Mouse (Mus musculus): ENCODE measurements at regions not wholly inside any gene's neighbourhood (a gene's known extent, or its start where the extent isn't known, plus 50 kb on each side); places are given as distances from the start of the nearest gene placed in this dataset.

DNA sequence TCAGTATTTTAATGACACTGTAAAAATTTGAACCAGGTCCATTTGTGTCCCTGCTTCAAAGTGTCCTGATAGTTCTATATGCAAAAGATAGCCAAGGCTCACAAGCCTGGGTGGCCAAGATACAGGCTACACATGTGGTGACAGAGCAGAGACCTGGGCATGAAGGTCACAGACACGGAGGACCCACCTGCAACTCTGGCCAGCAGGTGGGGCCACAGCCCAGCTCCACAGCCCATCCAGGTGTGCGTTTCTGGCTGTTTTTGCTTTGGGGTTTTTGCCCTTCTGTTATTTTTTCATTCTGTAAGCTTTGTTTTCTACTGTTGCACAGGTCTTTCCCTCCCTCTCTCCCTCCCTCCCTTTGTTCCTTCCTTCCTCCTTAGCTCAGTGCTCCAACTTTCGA is 399.4 kb upstream of the Rora start:
- DNase-seq: peak; percentile 47 to 51

DNA sequence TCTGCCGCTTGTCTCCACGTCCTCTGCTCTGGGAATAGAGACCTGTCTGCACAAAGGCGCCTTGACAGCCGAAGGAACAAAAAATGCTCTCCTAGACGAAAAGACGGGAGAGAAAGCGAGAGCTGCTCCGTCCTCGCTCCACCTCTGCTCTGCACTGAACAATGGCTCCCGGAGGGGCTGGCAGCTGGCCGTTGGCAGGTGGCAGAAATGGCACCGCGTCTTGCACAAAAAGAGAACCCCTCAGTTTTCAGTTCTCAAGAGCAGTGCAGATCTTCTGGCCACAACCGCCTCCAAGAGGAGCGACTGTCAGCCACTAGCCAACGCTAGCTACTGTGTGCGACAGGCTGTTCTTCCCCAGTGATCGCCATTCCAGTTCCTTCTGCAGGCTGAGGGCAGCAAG is 385.0 kb upstream of the Rora start:
- no peak for DNase-seq

DNA sequence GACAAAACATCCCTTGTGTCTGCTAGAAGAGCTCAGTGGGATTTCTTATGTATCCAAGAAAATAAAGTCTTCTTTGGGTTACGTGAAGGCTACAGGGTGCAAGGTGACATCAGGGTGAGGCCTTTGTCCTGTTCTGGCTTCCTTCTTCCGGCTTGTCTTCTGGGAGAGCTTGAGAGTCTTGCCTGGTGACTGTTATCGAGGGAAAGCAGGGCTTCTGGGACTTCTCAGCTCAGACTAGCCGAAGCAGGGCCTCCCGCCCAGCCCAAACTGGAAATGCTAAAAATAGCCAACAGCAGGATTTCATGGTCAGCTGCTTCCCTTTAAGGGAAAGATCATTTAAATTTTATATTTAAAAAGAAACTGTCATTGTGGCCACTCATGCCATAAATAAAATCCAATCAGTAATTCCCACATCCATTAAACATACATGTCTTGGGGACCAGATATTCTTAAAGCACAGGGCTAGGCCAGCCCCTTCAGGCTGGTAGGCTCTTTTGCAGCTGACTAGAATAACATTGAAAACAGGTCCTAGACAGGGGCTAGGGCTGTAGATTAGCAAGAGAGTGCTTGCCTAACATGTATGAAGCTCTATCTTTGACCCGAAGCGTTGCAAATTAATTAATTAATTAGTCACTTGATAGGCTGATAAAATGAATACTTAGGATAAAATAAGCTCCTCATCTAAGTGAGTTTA is 351.2 kb upstream of the Rora start:
- DNase-seq: peak; percentile 55 to 68

DNA sequence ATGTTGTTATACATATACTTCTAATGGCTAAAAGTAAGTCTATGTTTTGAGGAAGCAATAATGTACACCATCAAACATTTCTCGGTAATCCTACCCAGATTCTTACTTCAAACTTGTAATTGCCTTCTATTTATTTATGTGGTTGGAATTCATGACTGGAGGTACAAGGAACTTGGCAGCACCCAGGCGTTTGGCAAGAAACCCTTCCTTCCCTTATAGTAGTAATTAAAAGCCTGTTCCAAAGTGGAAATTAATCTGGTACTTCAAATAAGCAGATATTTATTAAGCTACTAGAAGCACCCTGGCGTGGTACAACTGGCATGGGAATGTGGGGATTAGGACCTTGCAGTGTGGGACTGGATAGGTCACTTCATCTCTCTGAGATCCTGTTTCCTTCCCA is 322.9 kb upstream of the Rora start:
- no peak for DNase-seq

DNA sequence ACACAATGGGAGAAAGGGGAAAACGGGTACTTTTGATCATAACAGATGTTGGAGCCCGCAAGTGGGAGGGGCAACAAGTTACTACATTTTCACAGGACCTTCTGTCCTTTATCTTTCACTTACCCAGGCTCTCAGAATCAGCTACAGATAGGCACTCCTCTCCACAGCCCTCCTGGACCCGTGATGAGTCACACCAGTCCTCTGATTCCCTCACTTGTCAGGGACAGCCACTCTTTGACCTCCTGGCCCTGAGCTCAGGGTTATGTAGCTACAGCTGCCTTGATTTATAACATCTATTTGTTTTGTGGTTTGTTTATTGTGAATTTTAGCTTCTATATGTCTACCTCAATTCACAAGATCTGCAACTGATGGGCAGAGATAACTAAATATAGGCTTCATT is 312.7 kb upstream of the Rora start:
- DNase-seq: no peak

DNA sequence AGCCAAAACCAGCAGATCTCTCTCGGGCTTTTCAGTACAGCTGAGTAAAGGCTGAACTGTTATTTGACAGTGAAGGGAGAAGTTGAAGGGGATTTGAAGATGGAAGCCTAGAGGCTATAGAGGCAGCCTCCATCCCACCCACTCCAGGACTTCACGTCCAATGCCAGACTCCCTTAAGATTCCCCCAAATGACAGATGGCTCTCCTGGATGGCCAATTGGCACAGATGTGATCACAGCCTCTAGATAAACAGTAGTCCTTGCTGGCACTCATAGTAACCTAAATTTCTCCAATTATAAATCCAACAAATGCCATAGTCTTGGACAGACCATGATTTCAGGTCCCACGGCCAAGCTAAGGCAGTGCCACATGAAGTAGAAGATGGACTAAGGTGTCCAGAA is 312.1 kb upstream of the Rora start:
- no peak for DNase-seq

DNA sequence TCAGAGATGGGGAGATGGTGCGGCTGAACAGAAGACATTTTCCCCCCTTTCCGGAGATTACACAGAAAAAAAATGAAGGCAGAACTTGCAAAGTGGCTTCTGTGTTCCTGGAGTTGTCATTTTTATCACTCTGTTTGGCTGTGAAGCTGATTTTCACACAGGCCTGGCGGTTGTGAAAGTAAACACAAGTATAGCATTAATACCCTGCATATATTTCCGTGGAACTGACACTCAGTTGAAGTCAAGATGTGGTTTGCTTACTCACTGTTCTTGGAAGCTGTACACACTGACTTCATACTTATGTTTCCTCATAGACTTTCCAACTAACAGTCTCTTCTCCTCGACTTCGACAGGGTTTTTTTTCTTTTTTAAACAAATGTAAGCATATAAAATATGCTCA is 306.2 kb upstream of the Rora start:
- no peak for DNase-seq

DNA sequence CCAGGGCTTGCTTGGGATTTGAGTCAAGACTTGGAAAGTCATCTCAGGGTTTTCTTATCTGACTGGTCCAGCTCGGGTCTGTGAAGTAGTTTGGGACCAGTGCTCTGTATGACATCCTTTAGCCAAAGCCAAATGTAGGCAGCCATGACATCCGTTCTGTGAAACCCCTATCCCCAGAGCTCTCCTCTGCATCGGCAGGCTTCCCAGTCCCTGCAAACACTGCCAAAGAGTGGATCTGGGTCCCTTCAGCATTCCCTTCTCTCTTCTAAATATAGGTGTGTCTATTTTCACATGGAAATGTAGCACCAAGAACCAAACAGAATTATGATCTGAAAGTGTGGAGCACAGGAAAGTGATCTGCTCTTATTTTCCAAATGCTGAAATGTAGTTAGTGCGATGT is 302.1 kb upstream of the Rora start:
- no peak for DNase-seq

DNA sequence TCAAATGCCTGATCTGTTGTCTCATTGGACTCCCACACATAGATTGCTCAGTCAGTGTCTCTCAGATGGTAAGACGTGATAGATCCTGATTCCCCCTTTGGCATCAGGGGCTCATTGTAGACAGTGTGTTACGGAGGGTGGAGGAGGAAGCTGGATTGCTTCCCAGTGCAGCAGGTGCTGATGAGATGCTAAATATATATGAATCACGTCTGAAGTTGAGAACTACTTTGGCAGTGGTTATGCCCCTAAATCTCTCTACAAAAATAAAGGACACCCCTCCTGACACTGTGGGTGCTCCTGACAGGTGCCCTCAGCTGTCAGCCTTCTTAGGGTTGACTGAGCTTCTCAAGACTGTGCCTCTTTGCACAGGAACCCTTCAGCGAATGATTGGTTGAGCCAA is 299.1 kb upstream of the Rora start:
- no peak for DNase-seq

DNA sequence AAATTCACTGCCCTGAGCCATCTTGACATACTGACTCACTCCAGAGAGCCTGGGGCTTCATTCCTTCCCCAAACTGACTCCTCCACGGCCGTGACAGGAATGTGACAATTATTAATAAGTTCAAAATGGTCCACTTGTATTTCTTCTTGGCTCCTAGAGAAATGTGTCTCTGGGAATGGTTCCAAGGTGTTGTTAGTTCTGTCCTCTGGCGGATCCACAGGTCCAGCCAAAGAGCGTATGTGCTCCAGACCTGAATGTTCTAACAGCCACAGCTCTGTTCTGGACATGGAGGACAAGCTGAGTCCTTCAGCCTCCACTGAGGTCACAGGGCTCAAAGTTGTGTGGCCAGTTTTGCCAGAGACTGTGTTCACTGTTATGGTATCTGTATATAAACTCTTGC is 297.5 kb upstream of the Rora start:
- DNase-seq: no peak

DNA sequence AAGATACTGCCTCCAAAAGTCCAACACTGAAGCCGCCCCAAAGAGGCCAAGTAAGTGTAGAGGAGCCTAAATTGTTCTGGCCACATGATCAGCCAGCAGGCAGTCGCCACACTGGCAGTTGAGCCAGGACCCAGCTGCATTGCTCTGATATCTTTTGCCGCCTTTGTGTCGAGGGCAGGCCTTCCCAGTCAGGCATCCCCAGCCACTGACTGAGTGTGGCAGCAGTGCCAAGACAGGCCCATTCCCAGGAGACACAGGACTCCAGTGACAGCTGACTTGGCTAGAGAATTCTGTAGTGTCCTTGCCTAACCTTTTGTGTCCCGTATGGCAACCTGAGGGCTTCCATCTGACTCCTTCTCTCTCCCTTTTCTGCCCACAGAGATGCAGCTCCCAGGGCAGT is 296.4 kb upstream of the Rora start:
- no peak for DNase-seq

DNA sequence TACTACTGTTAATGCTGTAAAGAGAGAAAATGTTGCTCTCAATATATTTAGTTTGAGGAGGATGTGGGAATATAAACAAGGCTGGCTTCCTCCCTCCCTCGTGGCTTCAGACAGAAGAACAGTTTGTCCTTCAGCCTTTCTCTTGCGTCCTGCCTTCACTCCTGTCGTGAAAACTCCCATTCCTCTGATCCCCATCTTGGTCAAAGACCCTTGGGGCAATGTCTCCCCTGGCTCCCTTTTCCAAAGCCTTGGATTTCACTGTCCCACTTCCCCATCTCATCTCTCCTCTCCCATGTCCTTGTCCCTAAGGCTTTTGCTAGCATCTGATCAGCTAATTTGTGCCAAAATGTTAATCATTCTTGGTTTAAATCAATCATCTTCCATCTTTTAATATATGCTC is 286.6 kb upstream of the Rora start:
- no peak for DNase-seq

DNA sequence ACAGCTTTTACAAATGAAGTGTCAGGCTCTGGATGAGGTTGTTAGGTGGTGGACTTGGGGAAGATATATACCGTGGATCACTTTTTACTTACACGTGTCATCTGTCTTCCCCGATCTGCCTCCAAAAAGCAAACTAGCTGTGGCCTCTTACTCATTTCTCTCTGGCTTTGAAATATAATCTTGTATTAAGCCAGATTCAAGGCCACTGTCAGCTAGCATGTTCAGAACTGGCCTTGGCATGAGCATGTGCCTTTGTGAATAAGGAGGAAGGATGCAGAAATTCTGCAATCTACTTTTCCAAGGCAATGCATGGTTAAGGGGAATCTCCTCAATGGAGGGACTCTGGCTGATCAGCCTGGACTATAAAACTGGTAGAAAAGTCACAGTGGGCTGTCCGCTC is 286.0 kb upstream of the Rora start:
- DNase-seq: no peak

DNA sequence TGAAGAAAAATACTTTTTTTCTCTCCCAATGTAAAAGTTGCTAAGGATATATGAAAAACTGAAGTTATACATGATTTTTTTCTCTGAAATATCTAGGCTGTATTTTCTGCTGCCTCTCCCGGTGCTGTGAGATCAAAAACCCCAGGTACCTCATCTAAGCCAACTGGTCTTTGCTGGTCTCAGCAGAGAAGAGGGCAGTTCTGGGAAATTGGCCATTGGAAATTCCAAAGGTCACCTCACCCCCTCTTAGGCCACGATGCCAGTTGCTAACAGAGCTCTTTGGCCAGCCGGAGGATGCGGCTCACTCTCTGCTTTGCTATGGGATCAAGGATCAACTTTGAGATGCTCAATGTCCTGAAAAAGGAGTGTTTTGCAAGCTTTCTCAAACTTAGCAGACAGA is 280.9 kb upstream of the Rora start:
- peak; percentile 5 to 21 for DNase-seq

DNA sequence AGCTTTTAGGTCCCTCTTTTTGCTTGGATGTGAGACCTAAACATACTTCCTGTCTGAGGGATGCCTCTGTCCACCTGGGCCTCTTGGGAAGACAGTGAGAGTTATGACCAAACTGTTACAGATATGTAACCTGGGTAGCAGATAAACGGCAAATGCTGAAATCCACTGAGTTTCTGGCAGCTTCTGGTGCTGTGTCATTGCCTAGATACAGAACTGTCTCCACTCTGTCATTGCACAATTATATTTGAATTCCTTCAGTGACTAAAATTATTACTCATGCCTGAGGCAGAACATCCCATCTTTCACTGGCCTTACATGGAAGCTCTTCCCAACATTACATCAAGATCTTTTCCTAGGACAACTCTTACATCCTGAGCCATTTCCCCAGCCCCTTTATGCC is 277.4 kb upstream of the Rora start:
- DNase-seq: no peak

DNA sequence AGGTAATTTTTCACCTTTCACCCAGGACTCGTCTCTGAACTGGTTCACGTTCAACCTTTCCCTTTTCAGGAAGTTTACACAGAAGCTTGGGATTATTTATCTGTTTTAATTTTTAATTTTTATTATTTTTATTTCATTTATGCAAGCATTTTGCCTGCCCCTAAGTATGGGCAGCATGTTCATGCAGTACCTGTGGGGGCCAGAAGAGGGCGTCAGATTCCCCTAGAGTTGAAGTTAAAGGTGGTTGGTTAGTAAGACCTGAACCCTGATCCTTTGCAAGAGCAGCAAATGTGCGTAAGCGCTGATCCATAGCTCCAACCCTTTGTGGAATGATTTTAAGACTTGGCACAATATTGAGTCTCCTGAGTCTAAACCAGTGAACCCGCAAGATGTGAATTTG is 271.7 kb upstream of the Rora start:
- peak in 1 of 2 experiments; percentile 8 for DNase-seq

DNA sequence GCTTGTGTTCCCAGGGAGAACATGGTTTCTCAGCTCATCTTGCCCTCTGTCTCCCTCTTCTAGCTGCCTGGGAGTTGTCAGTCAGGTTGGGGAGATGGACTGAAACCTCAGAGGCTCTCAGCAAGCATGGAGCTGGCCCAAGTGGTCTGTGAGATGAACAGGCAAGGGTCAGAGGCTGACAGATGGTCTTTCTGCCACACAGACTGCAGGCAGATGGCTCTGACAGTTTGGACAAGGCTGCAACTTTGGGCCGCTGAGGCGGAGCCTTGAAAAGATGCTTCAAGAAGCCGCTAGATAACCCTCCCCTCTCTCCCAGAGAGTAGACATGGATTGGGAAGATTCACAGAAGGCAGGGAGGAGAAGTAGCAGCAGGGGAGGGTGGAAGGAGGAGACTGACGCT is 252.7 kb upstream of the Rora start:
- DNase-seq: no peak

DNA sequence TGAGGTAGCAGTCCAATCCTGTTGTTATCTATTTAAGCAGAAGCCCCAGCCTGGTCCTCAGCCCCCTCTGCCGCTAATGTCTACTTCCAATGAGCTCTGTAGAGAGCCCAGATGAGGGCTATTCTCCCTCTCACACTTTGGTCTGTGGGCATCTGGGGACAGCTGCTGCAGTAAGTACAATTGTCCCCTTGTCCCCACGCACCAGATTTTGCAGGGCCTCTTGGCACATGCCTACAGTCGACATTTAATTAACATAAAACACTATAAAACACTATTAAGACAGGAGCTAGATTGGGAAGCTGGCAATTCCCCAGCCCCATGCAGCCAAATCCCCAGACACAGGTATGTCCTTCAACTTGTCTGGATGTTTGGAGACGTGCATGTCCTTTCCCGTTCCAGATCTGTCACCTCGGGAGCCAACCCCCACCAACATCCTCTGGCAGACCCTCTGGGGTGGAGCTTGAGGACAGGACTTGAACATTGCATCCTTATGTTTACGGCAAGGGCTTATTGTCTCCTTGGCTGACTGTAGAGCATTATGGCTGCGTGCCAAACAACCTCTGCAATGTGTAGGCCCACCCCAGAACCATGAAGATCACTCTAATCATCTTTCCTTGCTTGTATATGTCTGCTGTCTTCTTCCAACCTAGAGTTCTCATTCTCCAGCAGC is 251.3 kb upstream of the Rora start:
- no peak for DNase-seq

DNA sequence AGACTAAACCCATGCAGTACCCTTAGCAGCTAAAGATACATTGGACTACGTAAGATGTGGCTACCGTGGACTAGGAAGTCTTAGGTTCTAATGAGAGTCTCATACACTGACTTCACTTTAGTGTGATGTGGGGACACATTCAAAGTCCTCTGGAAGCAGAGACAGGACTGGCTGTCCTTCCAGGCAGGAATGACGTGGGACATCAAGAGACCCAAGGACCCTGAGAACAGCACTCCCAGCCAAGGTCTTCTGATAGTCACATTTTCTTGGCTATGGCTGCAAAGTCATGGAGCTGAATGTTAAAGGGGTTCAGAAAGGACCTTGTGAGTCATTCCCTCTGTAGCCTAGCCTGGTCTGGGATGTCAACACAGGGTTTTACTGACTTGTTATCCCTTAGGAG is 250.6 kb upstream of the Rora start:
- DNase-seq: no peak

DNA sequence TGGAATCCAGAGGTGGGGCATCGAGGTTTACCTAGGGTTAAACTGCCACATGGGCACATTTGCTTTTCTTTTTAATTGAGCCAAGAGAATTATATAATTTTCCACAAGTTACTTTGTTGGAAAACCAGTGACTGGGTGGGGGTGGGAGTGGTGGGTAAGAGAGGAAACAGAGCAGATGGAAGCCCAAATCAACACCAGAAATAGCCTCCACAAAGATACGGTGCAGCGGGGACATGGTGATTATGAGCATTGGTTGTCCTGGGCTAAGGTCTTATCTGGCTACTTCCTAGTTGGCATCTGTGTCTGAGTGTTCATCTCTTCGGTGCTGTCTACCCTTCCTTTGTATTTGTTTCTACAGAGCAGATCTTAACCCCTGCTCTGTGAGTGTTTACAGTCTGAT is 250.1 kb upstream of the Rora start:
- no peak for DNase-seq

DNA sequence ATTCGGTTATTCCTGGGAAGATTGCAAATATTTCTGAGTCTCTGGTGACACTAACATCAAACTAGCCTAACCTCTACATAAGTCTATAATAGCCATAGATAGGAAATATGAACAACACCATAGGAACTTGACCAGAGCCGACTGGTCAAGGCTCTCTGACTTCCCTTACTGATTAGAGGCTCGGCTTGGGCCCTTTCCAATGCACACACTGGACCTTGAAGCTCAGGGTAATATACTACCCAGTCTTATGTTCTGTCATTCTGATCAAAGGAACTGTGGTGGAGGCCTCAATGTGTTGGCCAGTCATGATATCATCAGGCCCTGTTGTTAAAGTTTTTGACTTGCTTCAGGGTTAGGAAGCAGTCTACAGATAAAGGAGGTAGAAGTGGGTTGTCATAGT is 243.8 kb upstream of the Rora start:
- DNase-seq: no peak

DNA sequence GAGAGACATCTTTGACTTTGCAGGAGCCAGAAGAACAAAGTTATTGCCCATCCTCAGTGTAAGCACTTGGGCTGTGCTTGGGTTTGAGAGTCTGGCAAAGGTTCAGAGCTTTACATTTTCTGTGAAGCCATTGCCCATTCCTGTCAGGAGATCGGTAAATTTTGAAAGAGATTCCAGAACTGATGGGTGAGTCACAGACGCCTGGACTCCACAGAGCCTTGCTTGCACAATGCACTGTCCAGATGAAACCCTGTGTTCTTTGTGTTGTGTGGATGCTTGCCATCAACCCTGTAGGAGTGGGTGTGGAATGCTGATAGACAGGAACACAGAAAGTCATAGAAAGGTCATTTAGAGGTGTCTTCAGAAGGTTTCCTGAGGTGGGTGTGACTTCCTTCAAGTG is 227.3 kb upstream of the Rora start:
- no peak for DNase-seq

DNA sequence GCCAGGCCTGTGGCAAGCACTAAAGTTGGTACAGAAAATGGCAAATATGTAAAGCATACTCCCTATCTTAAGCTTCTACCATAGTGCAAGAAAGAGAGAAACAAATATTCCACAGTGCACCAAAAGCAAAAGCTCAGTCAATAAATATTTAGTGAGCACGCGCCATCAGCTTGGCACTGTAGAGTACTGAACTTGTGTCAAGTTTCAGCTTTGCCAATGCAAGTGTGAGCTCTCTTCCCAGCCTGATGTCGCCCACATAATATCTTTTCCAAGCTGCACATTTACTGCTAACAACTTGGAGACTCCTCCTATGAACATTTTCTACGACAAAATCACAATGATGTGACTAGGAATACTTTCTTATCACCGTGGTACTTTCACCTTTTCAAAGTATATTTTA is 190.8 kb upstream of the Rora start:
- no peak for DNase-seq

DNA sequence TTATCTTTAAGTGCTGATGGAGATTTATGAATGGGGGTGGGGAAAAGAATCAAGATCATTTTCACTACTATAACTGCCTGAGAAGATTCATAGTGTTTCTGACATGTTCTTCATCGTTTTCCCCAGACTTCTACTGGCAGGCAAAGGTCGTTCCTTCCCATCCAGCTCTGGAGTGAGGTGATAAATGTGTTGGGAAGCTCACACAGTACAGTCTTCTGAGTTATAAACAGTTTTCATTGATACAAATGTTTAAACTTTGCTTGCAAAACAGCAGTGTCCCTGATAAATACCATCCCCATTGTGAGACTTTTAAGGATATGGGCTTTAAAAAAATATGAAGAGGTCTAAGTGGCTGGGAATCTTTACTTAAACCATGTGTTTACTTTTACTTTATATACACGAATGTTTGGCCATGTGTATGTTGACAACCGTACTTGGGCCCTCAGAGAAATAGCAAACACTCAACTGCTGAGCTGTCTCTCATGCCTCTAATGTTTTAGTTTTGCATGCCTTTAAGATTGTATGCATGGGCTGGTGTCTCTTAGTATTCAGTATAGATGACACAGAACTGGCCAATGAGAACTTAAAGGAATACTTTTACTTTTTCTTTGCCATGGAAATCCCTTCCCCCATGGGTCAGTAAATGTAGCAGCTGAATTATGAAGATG is 189.8 kb upstream of the Rora start:
- DNase-seq: no peak

DNA sequence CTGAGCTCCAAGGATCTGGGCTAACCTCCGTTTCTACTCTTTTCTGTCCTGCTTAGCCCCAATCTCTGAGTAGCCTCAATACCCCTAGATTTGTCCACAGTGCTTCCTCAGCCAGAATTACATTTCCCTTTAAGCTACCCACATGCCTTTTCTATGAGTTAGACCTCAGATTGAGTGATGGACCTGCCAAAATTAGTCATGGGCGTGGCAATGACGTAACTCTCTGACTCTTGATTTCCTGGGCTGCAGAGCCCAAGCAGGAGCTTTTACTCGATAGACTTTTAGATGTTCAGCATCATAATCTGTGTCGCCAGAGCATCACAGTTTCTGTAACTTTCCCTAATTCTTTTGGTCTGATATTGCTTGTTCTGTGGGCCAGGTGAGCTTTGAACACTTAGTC is 186.9 kb upstream of the Rora start:
- DNase-seq: no peak

Data from kidney, postnatal 4 days (tissue).